Mouse (Mus musculus) lung, adult 18-20 months (tissue): ENCODE measurements around the gene Creld2.
A peak's percentile ranks its signal among the peaks of the same experiment; 100 is the strongest.

ENCODE experiments used
- DNase-seq, 2 experiments: peaks; one replicate each; pipeline ENCODE4 v3.0.0; 2022; ENCODE audit warnings: mixed read lengths in 2 of 2

Creld2 gene

DNA sequence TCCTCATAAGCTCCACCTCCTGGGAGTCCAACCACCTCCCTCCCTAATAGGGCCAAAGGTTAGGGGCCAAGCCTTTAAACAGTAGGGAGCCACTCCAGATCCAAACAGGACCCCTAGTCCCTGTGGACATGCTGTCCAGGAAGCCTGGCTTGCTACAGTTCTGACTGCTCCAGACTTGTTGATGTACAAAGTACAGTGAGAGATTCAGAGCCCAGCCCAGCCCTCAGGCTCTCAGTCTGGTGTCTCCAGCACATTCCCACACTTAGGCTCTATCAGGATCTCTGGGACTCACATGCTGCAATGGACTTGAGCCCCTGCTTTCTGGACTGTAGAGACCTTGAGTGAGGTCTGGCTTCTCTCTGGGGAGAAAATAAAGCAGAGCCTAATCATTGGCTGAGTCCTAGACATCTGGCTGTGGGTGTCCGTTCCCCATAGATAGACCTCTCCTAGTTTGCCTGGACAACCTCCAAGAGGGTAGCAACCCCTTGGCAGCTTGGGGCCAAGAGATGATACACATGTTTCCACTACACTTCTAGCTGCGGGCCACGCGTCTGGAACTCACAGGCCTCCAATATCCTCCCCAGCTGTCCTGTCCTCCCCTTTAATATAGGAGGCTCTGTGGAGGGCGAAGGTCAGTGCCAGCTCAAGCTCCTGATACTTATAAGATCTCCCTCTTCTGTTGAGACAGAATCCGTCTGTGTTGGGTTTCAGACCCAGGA, 48.7 kb downstream of the Creld2 start:
- peak; percentile 73 to 81 for DNase-seq

DNA sequence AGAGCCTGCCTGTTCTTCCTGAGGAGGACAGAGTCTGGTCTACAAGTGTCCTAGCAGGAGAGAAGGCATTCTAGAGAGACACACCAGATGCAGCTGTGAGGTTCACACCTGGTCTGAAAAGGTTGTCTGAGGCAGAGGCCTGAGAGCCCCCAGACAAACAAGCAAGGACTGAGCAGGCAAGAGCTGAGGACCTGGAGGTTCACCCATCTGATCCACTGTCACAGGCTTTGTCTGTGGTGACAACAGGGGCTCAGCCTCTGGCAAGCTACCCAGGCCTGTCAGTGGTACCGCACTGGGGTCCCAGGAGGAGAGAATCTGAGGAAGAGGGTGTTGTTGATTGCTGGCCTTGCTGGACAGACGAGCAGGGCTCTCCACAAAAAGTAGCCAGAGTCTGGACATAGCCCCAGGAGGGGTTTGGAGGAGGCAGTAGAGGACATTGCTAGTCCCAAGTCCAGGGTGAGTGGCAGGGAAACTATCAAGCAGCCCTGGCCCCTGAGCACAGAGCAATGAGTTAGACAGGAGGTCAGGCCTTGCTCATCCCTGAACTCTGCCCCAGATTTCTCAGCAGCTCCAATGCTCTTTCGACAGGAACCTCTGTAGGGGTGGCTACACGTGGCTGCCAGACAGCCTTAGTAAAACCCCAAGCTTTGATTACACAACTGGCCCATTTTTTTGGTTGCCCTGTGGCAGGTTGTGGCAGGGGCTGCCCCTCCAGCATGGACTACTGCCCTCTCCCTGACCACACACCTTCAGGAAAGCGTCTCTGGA, 51.2 kb downstream of the Creld2 start:
- no peak for DNase-seq

DNA sequence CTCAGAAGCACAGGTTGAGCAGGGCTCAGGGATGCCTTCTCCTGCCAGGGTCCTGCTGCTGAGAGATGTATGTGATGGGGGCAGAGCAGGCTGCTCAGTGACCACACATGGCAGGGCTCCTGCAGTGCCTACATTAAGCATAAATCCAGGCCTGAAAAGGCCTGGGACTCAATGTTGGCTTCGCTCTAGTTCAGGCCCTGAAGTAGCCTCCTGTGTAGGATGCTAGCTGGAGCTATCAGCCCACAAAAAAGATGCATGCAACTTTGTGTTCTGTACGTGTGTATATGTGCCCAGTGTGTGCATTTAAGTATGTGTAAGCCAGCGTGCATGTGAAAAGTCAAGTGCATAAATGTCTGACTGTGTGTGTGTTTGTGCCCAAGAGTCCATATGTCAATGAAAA, 54.6 kb downstream of the Creld2 start:
- DNase-seq, result no peak

DNA sequence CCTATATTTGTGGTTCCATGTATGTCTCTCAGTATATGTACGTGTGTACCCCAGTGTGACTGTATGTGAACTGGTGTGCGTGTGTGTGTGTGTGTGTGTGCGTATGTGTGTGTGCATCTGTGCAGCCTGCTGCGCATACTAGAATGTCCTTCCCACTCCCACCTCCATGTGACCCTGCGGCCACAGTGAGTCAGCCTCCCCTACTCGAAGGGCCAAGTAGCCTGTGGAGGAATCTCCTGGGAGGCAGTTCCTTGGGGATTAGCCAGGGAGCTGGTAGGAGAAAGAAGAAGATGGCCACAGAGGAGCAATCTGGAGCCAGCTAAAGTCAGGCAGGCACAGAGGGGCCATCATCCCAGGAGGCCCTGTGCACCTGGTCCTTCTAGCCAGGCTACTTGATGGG, 55.0 kb downstream of the Creld2 start:
- DNase-seq, result no peak

DNA sequence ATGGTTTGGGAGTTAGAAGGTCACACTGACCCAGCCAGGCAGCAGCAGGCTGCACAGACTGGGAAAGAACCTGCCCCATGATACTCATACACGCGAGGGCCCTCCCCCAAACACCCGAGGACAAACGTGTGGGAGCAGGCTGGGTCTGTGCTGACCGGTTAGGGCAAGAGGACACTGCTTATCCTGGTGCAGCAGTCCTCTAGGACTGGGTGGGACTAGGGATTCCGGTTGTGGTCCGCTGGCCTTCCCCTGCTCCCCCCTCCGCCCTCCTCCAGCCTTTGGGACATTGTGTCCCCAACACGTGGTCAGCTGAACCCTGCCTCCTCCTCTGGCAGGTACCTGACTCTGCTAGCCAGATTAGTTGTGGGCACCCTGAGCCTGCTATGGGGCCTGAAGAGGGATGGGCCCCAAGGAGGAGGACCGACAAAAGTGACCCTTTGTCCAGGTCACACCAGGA, 56.2 kb downstream of the Creld2 start:
- DNase-seq, result peak in 1 of 2 experiments; percentile 71
